Mouse (Mus musculus) intestine, postnatal 0 days (tissue): ENCODE results near the gene Npc1l1. TPM values are rescaled to one million over a fixed set of nuclear protein-coding genes. Genes with fewer than 3 reads are reported as not detected.

Experiments
- ATAC-seq: fragments of 200-750 bp; cut with Nextera tagmentation; 2 replicates; pipeline ENCODE4 v1.8.0; 2017; ENCODE audit warnings: mild to moderate bottlenecking, moderate TSS enrichment, moderate library complexity
- H3K27ac ChIP-seq: fragments of 300-500 bp; sonication (generic); 2 replicates; pipeline ENCODE4 v1.5.1; 2014; ENCODE audit warnings: mild to moderate bottlenecking, low read depth, low read length, moderate library complexity
- H3K27me3 ChIP-seq: fragments of 300-500 bp; sonication (generic); replicated peaks from 2 replicates; pipeline ENCODE4 v1.6.1; 2014; ENCODE audit warnings: low read length, mixed read lengths; ENCODE audit not compliant: control insufficient read depth, insufficient read depth
- H3K36me3 ChIP-seq: fragments of 300-500 bp; sonication (generic); 2 replicates; pipeline ENCODE4 v1.6.1; 2014; ENCODE audit warnings: mild to moderate bottlenecking, moderate library complexity; ENCODE audit not compliant: control insufficient read depth, insufficient read depth
- H3K4me1 ChIP-seq: fragments of 300-500 bp; sonication (generic); replicated peaks from 2 replicates; pipeline ENCODE4 v1.6.1; 2014; ENCODE audit warnings: antibody characterized with exemption, low read length, mixed read lengths; ENCODE audit not compliant: control insufficient read depth, insufficient read depth
- H3K4me2 ChIP-seq: fragments of 300-500 bp; sonication (generic); replicated peaks from 2 replicates; pipeline ENCODE4 v1.6.1; 2014; ENCODE audit warnings: low read depth, mild to moderate bottlenecking, moderate library complexity
- H3K4me3 ChIP-seq: fragments of 300-500 bp; sonication (generic); 2 replicates; pipeline ENCODE4 v1.5.1; 2014; ENCODE audit warnings: low read depth, low read length
- H3K9ac ChIP-seq: fragments of 300-500 bp; sonication (generic); 2 replicates; pipeline ENCODE4 v1.6.1; 2014; ENCODE audit warnings: mild to moderate bottlenecking, low read depth, low read length
- H3K9me3 ChIP-seq: fragments of 300-500 bp; sonication (generic); 2 replicates; pipeline ENCODE4 v1.6.1; 2016; ENCODE audit warnings: mixed run types; ENCODE audit not compliant: control insufficient read depth
- CTCF ChIP-seq: sonication (generic); IDR thresholded peaks from 2 replicates; pipeline ENCODE4 v1.5.1; 2016; ENCODE audit warnings: low read depth, mild to moderate bottlenecking, control low read depth, antibody characterized with exemption, moderate library complexity
- WGBS: fragments of 180-500 bp; shearing (Covaris S2); extraction: QIAGEN DNeasy Blood & Tissue Kit; methylation state at CpG from one replicate; pipeline ENCODE4 v1.1.7; 2014; 5-methylcytosine and 5-hydroxymethylcytosine counted together
- polyA plus RNA-seq: library from polyadenylated mRNA; unstranded; fragments of >200 nt; fragmentation: Nextera tagmentation; extraction: Ambion mirVana; gene quantifications from 2 replicates; pipeline ENCODE4 v1.2.1, GENCODE M21; 2015

Npc1l1 gene
- 70.7 and 75.4 TPM in 2 replicates for polyA plus RNA-seq

DNA sequence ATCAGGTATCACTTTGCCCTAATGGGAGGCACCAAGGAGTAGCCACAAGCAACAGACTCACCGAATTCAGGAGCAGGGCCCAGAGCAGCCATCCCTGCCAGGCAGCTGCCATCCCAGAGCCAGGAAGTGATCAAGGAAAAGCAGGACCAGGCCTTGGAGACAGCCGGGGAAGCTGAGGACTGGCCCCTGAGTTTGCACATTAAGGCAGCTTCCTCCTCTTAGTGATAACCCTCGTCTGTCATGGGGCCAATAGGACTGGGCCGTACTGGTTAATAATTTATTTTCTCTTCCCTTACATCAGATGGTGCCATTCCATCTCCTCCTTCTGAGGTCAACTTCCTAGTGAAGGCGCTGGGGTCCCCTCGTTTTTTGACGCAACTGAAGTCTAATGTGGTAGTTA, at the start of gene Npc1l1:
Gene Npc1l1 (minus strand): TSS at position 132 of the 400 bp plus-strand sequence.
- Histone ChIP-seq H3K4me1 (0 out of 2 replicates have a peak, but pooled peaks cover 5% of the 10 kb centered on the region), H3K4me2 (peak within 1 kb of the TSS; percentile 72), H3K4me3 (peak within 1 kb of the TSS; percentile 41), H3K9ac (no peak within 1 kb of the TSS), H3K36me3 (peaks cover 2% of the 10 kb centered on the region; the same call in 1 of the 2 replicates), H3K27me3 (no peaks in the 10 kb centered on the region), H3K9me3 (no peaks in the 10 kb centered on the region), H3K27ac (peak within 1 kb of the TSS; percentile 80)
- TF ChIP-seq CTCF, result no peak
- WGBS, result 45% methylated on average over 7 of the region's 7 CpGs
- ATAC-seq, result peak; percentile 81

DNA sequence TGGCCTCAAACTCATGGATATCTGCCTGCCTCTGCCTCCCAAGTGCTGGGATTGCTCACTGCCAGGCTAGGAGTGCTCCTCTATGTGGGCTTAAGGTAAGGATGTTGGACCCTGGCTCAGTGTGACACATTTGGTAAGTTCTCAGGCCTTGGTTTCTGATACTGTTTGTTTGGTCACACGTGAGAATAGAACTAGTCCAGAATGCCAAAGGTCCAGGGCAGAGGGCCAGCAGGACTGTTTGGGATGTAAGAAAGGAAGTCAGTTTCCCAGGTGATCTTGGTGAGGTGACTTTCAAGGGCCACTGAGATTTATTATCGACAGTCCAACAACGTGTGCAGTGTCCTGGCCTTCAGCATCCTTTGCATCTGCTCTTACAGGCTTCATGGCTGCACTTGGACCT, 46.5 kb upstream of the Npc1l1 start:
- no peak overlapping the region for H3K27ac ChIP-seq
- no peaks in the 10 kb centered on the region for H3K27me3 ChIP-seq
- ATAC-seq, result no peak
- H3K4me3 ChIP-seq, result no peak overlapping the region
- H3K9ac ChIP-seq, result no peak overlapping the region
- TF ChIP-seq CTCF, result no peak
- WGBS, result 77% methylated on average over 3 of the region's 3 CpGs
- no peak overlapping the region for H3K4me2 ChIP-seq
- H3K9me3 ChIP-seq, result 0 out of 2 replicates have a peak, but pooled peaks cover 5% of the 10 kb centered on the region
- no peaks in the 10 kb centered on the region; the same call in 1 of the 2 replicates for H3K4me1 ChIP-seq
- H3K36me3 ChIP-seq, result peaks cover 7% of the 10 kb centered on the region; the same call in 1 of the 2 replicates

DNA sequence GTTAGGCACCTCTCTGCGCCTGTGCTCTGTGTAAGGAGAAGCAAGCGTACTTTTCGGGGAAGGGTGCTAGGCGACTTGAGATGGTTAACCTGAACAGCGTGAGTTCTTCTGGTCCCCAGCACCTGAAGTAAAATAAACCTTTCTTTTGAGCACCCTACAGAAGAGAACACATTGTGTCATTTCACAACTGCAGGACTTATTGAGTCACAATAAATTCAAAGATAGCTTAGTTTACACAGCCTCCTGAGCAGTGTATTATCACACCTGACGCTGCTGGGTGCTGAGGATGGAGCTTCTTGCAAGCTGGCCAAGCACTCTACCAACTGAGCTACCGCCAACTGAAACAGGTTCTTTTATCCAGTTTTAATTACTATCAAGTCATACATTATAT, 45.1 kb upstream of the Npc1l1 start:
- TF ChIP-seq CTCF, result no peak
- Histone ChIP-seq H3K4me1 (no peaks in the 10 kb centered on the region; the same call in 1 of the 2 replicates), H3K9ac (peak overlapping the region; percentile 46), H3K27me3 (no peaks in the 10 kb centered on the region), H3K36me3 (peaks cover 18% of the 10 kb centered on the region), H3K27ac (peak overlapping the region; percentile 64), H3K4me2 (peak overlapping the region; percentile 94), H3K9me3 (0 out of 2 replicates have a peak, but pooled peaks cover 2% of the 10 kb centered on the region), H3K4me3 (peak overlapping the region; percentile 93)
- 25% methylated on average over 7 of the region's 7 CpGs for WGBS
- peak; percentile 39; the same call in 1 of the 2 replicates for ATAC-seq

DNA sequence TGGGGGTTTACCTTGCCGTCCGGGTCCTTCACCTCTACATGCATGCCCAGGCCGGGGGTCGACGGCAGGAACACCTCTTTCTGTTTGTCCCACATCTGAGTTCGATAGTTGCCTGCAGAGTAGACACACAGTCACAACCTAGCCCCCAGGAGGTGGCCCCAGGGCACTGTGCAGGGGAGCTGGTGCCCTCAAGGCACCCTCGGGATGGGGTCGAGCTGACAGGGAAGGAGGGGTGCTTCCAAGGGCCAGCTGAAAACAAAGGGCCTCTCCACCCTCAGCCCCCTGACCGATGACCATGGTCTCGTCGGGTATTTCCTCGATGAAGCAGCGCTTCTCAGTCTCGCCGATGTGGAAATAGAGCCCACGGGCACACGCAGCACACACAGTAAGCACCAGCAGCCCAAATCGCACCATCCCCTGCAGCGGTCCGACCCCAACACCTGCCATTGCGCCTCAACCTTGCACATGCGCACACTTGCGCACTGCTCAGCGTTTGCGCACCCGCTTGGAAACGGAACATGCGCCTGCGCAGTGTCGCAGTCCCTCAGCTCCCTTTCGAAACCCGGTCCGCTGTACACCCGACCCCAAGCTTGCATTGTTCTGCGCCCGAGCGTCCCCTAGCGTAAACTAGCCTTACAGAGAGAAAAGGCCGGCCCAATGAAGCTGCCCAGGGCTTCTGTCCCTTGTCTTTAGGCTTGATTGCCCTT, 44.6 kb upstream of the Npc1l1 start, which contains the start of gene Tmed4:
Gene Tmed4 (minus strand): TSS at position 484 of the 707 bp plus-strand sequence.
- Histone ChIP-seq H3K9ac (peak within 1 kb of the TSS; percentile 74), H3K4me1 (no peaks in the 10 kb centered on the region; the same call in 1 of the 2 replicates), H3K4me3 (peak within 1 kb of the TSS; percentile 93), H3K4me2 (peak within 1 kb of the TSS; percentile 94), H3K27me3 (no peaks in the 10 kb centered on the region), H3K27ac (peak within 1 kb of the TSS; percentile 85), H3K36me3 (peaks cover 18% of the 10 kb centered on the region), H3K9me3 (no peaks in the 10 kb centered on the region)
- ATAC-seq, result peak; percentile 89
- under 1% methylated on average over 39 of the region's 39 CpGs for WGBS
- TF ChIP-seq CTCF, result peak; percentile 95

DNA sequence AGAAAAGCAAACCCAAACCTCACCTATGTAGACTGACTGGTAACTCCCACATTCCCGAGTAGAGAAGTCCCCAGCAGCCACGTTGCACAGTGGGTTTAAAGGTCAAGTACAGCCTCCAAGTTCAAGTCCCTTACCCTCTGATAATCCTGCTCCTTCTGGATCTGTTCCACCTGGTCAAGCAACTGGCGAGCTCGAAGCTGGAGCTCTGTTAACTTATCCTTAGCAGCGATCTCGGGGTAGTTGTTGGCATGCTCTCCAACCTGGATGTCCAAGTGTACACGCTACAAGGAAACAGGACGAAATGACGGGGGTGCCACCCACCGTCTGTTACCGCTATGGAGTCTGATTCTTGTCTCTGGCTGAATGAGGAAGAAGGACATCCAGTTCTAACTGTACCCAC, 43.7 kb upstream of the Npc1l1 start:
- WGBS, result 31% methylated on average over 11 of the region's 11 CpGs

More for the DNA sequence above, 43.7 kb upstream of the Npc1l1 start:
- ATAC-seq, result peak; percentile 55
- peak overlapping the region; percentile 93 for H3K4me3 ChIP-seq
- no peak for TF ChIP-seq CTCF
- H3K4me2 ChIP-seq, result peak overlapping the region; percentile 94
- no peaks in the 10 kb centered on the region; the same call in 1 of the 2 replicates for H3K4me1 ChIP-seq
- H3K9me3 ChIP-seq, result no peaks in the 10 kb centered on the region
- H3K9ac ChIP-seq, result peak overlapping the region; percentile 74
- H3K27me3 ChIP-seq, result no peaks in the 10 kb centered on the region
- H3K27ac ChIP-seq, result peak overlapping the region; percentile 85
- H3K36me3 ChIP-seq, result peaks cover 18% of the 10 kb centered on the region
